Mouse (Mus musculus): ENCODE results near the gene Cdkn1a.
"Not testable (repeated sequence)": the region's sequence is repeated elsewhere in the genome, so short reads cannot be mapped to it uniquely, and the experiment has no call there.

The Cdkn1a gene

DNA sequence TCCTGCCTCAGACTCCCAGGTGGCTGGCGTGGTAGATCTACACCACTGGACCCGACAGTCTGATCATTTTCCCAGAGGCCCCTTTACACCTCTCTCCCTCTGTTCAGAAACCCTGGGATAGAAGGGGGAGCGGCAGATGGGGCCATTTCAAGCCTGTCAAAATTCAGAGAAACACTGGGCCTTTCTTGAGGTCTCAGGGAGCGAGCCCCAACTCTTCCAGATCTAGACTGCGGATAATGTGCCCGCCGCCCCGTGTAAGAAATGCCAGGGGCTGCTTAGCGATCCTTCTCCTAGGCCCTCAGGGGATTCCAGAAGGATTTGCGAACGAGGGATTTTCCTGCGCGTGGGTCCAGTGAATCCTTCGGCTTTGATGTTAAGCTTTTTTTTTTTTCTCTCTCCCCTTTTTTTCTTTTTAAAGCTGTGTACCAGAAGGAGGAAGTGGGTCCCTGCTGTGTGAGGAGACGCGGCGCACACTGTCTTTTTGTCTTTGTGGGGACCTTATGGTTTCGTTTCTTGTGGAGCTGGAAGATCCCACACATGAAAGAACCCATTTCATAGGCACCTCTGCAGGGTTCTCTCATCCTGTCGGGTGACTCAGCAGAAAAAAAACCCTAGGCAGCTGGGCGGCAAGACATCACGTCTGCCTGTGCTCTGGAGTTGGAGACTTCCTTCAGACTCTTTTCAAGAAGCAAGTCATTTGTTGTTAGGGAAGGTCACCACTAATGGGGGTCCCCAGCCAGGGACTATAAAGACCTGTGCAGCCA is 9.0 kb upstream of the Cdkn1a start:
- no peak for DNase-seq (ENCODE audit: low spot score)

- DNase-seq (ENCODE audit: low spot score) = no peak
Observed at GRCm38 (mm10) chr17:29083586-29083985, 7.2 kb upstream of the Cdkn1a start.

DNA sequence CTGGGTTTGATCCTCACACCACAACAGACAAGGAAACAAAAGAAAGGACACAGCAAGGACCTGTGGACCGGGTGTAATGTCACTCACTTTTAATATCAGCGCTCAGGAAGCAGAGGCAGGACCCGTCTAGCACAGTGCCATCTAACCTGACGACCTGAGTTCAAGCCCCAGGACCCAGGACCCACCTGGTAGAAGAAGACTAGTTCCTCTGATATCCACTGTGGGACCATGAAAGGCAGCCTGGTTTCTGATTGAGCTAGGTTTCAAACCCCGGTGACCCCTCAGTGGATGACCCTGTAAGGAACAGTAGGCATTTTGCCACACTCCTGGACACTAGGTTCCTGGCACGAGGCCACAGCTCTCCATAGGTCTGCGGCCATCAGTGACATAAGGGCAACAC is 6.1 kb upstream of the Cdkn1a start:
- no peak for DNase-seq (ENCODE audit: low spot score)

DNA sequence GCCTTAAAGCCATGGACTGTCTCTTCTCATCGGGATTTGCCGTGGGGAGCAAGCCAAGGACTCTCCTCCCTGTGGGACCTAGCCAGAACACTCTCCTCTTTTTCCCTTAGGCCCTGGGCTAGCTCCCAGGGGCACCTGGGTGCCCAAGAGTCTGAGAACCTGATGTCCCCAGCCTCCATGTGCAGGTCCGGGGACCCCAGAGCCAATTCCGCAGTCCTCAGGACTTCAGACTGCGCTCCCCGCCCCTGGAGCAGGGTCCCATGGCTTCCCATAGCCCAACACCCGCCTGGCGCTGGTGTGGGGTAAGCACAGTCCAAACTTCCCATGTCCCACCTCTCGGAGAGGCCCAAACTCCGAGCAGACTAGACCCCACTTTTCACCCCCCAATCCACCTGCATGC is 5.5 kb upstream of the Cdkn1a start:
- DNase-seq (ENCODE audit: low spot score) = no peak

GRCm38 (mm10) chr17:29086916-29087315 is 3.9 kb upstream of the Cdkn1a start:
- DNase-seq (ENCODE audit: low spot score) = no peak

GRCm38 (mm10) chr17:29091348-29091944 is 670 bp downstream of the Cdkn1a start:
- no peak for DNase-seq (ENCODE audit: low spot score)

GRCm38 (mm10) chr17:29092497-29092896 is 1.7 kb downstream of the Cdkn1a start:
- DNase-seq (ENCODE audit: low spot score) = no peak

GRCm38 (mm10) chr17:29093110-29093952 is 2.6 kb downstream of the Cdkn1a start:
- peak; percentile 88 for DNase-seq (ENCODE audit: low spot score)

DNA sequence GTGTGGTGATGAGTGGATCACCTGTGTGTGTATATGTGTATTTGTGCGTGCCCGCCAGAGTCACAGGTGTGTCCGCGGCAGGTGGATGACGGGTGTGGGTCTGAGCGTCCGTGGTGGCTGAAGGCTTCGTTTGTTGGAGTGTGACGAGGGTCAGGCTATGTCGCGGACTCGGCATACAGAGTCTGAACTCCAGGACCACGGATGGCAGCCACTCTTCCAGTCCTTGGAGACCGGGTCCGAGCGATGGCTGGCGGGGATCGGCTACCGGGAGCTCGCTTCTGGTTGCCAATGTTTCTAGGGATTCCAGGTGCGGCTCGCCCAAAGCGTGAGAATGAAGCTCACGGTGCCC is 3.2 kb downstream of the Cdkn1a start:
- DNase-seq (ENCODE audit: low spot score) = no peak

- DNase-seq (ENCODE audit: low spot score) = peak; percentile 38
Observed at GRCm38 (mm10) chr17:29094310-29095181, 3.8 kb downstream of the Cdkn1a start.

DNA sequence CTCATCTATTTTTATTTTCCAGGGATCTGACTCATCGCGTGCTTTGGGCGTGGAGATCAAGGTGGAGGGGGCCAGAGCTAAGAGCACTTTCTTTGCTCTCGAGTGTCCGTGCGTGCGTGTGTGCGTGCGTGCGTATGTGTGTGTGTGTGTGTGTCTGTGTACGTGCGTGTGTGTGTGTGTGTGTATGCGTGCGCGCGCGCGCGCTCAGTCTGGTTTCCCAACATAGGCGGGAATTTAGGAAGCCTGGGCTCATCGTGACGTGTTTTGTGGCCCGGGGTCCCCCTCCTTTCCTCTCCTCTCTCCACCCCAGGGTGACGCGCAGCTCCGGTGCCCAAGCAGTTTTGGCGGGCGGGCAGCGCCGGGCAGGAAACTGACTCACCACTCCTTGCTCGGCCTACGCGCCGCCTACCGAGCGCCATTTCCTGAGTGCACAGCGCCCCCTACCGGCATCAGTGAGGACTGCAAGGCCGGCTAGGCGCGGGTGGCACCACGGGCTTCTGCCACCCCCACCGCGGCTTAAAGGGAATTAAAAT is 4.5 kb downstream of the Cdkn1a start:
- peak; percentile 90 for DNase-seq (ENCODE audit: low spot score)

DNA sequence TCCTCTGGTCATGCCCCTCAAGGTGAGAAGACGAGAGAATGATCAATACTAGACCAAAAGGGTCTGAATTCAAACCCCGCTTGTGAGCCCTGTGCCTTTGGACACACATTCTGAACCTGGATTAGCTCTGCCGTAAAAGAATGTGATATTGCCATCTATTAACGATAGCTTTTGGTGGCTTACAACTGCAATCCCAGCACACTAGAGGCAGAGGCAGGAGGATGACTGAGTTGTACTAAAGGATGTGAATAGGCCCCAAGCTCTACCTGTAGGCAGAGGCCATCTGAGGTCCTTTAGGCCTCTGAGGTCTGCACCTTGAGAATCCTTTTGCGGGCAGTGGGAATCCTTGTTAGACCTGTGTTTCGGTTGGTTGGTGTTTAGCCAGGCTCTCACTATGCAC is 5.5 kb downstream of the Cdkn1a start:
- DNase-seq (ENCODE audit: low spot score) = no peak

DNA sequence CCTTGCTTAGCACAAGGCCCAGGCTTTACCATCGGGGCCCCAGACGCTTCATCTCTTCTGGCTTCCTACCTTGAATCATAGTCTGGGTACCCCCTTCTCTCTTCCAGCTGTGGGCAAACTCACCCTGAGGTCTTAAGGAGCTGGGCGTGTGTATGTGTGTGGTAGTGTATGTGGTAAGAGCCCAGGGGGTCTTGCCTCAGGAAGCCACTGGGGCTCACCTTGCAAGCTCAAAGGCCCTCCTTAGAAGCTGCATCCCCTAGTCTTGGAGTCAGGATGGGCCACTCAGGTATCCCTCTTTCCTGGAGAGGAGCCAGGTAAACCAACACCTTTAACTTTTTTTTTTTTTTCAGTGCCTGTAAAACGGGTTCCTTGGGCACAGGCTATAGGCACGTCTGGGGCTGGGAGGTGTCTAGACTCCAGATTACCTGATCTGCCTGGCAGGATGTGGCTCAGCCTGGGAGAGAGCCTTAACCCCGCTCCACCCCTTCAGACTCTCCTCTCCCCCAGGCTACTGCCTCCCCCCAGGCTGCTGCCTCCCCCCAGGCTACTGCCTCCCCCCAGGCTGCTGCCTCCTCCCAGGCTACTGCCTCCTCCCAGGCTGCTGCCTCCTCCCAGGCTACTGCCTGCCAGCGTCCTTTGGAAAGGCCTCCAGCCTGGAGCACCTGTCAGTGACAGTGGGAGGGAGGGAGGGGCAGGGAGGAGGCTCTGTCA is 6.2 kb downstream of the Cdkn1a start:
- no peak for DNase-seq (ENCODE audit: low spot score)

- DNase-seq (ENCODE audit: low spot score) = no peak
Observed at GRCm38 (mm10) chr17:29098291-29098690, 7.5 kb downstream of the Cdkn1a start.

DNA sequence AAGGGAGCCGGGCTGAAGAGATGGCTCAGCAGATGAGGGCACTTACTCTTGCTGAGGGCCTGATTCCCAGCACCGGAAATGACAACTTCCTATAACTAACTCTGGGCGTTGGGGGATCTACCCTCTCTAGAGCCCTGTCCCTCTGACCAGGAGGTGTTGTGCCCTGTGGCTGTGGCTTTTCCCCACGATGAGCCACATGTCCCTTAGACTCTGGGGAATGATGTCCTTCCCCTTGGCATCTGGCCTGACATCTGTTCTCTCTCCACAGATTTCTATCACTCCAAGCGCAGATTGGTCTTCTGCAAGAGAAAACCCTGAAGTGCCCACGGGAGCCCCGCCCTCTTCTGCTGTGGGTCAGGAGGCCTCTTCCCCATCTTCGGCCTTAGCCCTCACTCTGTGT is 8.3 kb downstream of the Cdkn1a start:
- DNase-seq (ENCODE audit: low spot score) = no peak

DNA sequence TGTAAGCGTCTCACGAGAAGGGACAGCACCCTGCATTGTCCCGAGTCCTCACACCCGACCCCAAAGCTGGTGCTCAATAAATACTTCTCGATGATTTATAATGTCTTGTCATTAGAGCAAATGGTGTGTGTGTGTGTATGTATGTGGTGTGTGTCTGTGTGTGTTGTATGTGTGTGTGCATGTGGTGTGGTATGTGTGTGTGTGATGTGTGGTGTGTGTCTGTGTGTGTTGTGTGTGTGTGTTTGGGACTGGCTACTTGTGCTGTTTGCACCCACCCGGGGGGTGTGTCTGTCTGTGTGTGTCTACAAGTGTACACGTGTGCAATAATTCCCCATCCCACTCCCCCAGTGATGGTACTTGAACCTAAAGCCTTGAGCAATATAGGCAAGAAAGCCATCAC is 9.9 kb downstream of the Cdkn1a start:
- DNase-seq (ENCODE audit: low spot score) = no peak

- not testable (repeated sequence) for DNase-seq (ENCODE audit: low spot score)
Observed at GRCm38 (mm10) chr17:29110356-29110755, 19.6 kb downstream of the Cdkn1a start.

DNA sequence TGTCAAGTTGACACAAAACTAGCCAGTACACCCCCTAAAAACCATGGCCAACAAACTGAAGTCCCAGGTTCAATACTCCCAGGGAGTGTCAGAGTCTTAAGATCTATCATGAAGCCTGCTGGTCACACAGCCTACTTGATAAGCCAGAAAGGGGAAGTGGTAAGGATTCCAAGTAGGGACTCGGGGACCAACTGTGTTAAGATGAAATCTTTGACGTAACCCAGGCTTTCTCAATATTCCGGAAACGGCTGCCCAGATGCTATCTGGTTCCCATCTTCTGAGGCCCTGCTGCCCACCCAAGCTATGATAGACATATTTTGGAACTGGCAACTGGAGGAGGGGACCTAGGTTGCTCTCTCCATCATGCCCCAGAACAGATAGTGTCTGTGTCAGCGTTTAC is 20.6 kb downstream of the Cdkn1a start:
- DNase-seq (ENCODE audit: low spot score) = no peak

DNA sequence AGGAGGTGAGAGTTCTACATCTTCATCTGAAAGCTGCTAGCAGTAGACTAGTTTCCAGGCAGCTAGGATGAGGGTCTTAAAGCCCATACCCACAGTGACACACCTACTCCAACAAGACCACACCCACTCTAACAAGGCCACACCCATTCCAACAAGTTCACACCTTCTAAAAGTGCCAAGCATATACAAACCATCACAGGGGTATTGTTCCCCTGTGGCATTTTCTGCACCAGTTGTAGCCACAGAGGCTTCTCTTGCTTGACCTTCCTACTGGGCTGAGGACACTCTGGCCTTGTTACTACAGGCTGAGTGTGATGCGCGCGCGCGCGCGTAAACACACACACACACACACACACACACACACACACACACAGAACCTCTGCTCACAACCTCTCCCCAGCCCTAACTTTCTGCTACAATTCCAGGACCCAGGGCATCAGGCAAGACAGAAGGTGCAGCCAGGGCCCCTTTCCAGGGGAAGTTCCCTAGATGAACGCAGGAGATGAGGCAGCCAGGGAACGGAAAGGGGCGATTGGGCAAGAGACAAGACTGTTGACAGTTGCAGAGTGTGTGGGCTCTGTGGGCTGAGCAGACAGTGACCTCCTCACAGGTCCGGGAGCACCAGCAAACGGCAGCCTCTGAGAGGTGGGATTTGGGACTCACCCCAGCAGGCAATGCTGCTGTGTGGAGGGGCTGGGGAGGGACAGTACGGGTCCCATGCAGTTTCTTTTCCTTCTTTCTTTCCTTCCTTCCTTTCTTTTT is 23.0 kb downstream of the Cdkn1a start, which contains the start of gene Rab44:
Rab44 (plus strand) TSS at position 555 of the 762 bp plus-strand sequence.
- DNase-seq (ENCODE audit: low spot score) = no peak

GRCm38 (mm10) chr17:29116023-29116422 is 25.2 kb downstream of the Cdkn1a start:
- DNase-seq (ENCODE audit: low spot score) = no peak

Measured in embryo, embryonic 10.5 days (tissue).